Mouse (Mus musculus): ENCODE measurements at regions not wholly inside any gene's neighbourhood (a gene's known extent, or its start where the extent isn't known, plus 50 kb on each side); places are given as distances from the start of the nearest gene placed in this dataset.

DNA sequence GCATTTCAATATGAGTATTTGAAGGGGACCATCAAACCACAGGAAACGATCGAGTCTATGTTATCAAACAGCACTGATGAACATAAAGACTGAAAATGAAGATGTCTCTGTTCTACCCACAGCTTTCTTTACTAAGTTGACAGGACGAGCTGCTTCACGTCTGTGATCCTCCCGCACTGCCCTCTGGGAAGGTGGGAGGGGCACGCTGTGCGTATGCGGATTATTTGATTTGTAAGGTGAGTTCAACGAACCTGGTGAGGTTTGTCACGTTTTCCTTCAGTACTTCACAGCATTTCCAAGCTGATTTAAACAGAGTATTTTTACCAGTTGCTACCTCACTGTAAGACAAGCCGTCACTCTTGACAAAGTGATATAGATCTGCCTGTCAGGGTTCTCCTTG lies 75.9 kb upstream of the Dusp10 start:
- DNase-seq (ENCODE audit: low spot score) (no peak), ATAC-seq (replicated peaks; ENCODE audit: insufficient number of reproducible peaks, low FRiP score, low TSS enrichment, low read depth) (no peak)
- WGBS = 93% methylated on average over 11 of the region's 11 CpGs
- H3K27ac ChIP-seq (replicated peaks; ENCODE audit: low read depth, low read length) = no peak overlapping the region
- H3K9me3 ChIP-seq (replicated peaks; ENCODE audit: control insufficient read depth, low read length) = no peaks in the 10 kb centered on the region
- no peak overlapping the region for H3K4me3 ChIP-seq (ENCODE audit: low read depth, low read length)
- H3K9ac ChIP-seq (replicated peaks; ENCODE audit: low read length) = no peak overlapping the region
- H3K4me2 ChIP-seq (ENCODE audit: low read depth, low read length) = no peak overlapping the region
- H3K27me3 ChIP-seq (ENCODE audit: control insufficient read depth, insufficient read depth, low read length) = no peaks in the 10 kb centered on the region
- no peaks in the 10 kb centered on the region for H3K36me3 ChIP-seq (replicated peaks; ENCODE audit: control insufficient read depth, insufficient read depth, low read depth, low read length)
- no peaks in the 10 kb centered on the region for H3K4me1 ChIP-seq (ENCODE audit: control insufficient read depth, insufficient read depth, low read length)

DNA sequence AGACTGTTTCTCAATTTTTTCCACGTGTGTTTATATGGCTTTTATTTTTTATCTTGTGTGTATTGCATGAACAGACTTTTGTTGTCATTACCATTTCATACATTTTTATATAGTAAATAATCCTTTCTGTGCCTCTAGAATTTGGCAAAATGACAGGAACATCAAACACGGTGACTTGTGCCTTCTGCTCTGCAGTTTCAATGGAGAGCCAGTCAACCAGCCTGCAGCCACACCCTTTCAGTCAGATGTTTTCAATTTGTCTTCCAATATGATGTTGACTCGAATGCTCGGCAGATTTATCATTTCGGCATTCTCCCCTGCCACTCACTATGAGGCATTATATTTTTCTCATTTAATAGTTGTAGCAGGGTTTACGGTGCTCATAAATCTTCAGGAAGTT lies 74.7 kb upstream of the Dusp10 start:
- H3K4me3 ChIP-seq (ENCODE audit: low read depth, low read length) = no peak overlapping the region
- no peaks in the 10 kb centered on the region for H3K27me3 ChIP-seq (ENCODE audit: control insufficient read depth, insufficient read depth, low read length)
- no peak for DNase-seq (ENCODE audit: low spot score)
- 74% methylated on average over 6 of the region's 6 CpGs for WGBS
- H3K36me3 ChIP-seq (replicated peaks; ENCODE audit: control insufficient read depth, insufficient read depth, low read depth, low read length) = no peaks in the 10 kb centered on the region
- ATAC-seq (replicated peaks; ENCODE audit: insufficient number of reproducible peaks, low FRiP score, low TSS enrichment, low read depth) = no peak
- no peak overlapping the region for H3K4me2 ChIP-seq (ENCODE audit: low read depth, low read length)
- no peaks in the 10 kb centered on the region for H3K4me1 ChIP-seq (ENCODE audit: control insufficient read depth, insufficient read depth, low read length)
- H3K9ac ChIP-seq (replicated peaks; ENCODE audit: low read length) = no peak overlapping the region
- H3K9me3 ChIP-seq (replicated peaks; ENCODE audit: control insufficient read depth, low read length) = no peaks in the 10 kb centered on the region
- no peak overlapping the region for H3K27ac ChIP-seq (replicated peaks; ENCODE audit: low read depth, low read length)

DNA sequence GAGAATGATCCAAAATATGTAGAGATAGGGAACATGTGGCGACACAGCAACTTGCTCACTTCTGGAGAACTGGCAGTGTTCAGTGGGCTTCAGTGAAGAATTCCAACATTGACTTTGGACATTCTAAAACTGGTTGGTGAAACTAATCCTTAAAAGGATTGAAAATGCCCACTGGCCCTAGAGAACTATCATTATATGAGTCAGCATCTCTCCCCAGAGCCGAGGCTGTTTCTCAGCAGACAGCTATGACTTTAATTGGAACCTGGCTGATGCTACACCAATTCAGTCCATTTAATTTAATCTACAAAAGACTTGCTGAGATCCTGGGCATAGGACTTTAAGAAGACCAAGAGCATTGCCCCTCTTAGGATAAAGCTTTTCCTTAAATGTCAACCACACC lies 72.4 kb upstream of the Dusp10 start:
- Histone ChIP-seq H3K27ac (replicated peaks; ENCODE audit: low read depth, low read length) (no peak overlapping the region), H3K9ac (replicated peaks; ENCODE audit: low read length) (no peak overlapping the region)

DNA sequence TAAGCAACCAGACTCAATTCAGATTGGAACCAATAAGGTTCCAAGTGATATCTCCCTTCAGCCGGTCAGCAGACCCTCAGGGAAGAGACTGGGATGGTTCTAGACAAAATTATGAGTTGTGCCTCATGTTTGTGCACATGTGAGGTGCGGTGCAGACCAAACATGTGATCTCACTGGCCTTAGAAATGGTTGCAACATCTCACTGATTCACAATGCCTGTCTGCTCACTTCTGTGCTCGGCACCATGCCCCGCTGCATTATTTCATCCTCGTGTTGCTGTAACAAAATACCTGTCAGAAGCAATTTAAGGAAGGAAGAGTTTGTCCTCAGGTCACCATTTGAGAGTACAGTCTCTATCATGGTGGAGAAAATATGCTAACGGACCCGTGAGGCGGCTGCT lies 66.9 kb upstream of the Dusp10 start:
- no peak for ATAC-seq (replicated peaks; ENCODE audit: insufficient number of reproducible peaks, low FRiP score, low TSS enrichment, low read depth)
- no peak overlapping the region for H3K4me3 ChIP-seq (ENCODE audit: low read depth, low read length)
- no peak overlapping the region for H3K27ac ChIP-seq (replicated peaks; ENCODE audit: low read depth, low read length)
- no peaks in the 10 kb centered on the region for H3K27me3 ChIP-seq (ENCODE audit: control insufficient read depth, insufficient read depth, low read length)
- no peak overlapping the region for H3K4me2 ChIP-seq (ENCODE audit: low read depth, low read length)
- DNase-seq (ENCODE audit: low spot score) = no peak
- H3K4me1 ChIP-seq (ENCODE audit: control insufficient read depth, insufficient read depth, low read length) = no peaks in the 10 kb centered on the region
- WGBS = 89% methylated on average over 8 of the region's 8 CpGs
- no peaks in the 10 kb centered on the region for H3K36me3 ChIP-seq (replicated peaks; ENCODE audit: control insufficient read depth, insufficient read depth, low read depth, low read length)
- H3K9ac ChIP-seq (replicated peaks; ENCODE audit: low read length) = no peak overlapping the region
- no peaks in the 10 kb centered on the region for H3K9me3 ChIP-seq (replicated peaks; ENCODE audit: control insufficient read depth, low read length)

More for the DNA sequence above, 72.4 kb upstream of the Dusp10 start:
- no peaks in the 10 kb centered on the region for H3K9me3 ChIP-seq (replicated peaks; ENCODE audit: control insufficient read depth, low read length)
- no peak overlapping the region for H3K4me2 ChIP-seq (ENCODE audit: low read depth, low read length)
- H3K4me3 ChIP-seq (ENCODE audit: low read depth, low read length) = no peak overlapping the region
- no peaks in the 10 kb centered on the region for H3K27me3 ChIP-seq (ENCODE audit: control insufficient read depth, insufficient read depth, low read length)
- ATAC-seq (replicated peaks; ENCODE audit: insufficient number of reproducible peaks, low FRiP score, low TSS enrichment, low read depth) (no peak), DNase-seq (ENCODE audit: low spot score) (no peak)
- no peaks in the 10 kb centered on the region for H3K36me3 ChIP-seq (replicated peaks; ENCODE audit: control insufficient read depth, insufficient read depth, low read depth, low read length)
- WGBS = 85% methylated on average over 2 of the region's 2 CpGs
- no peaks in the 10 kb centered on the region for H3K4me1 ChIP-seq (ENCODE audit: control insufficient read depth, insufficient read depth, low read length)

DNA sequence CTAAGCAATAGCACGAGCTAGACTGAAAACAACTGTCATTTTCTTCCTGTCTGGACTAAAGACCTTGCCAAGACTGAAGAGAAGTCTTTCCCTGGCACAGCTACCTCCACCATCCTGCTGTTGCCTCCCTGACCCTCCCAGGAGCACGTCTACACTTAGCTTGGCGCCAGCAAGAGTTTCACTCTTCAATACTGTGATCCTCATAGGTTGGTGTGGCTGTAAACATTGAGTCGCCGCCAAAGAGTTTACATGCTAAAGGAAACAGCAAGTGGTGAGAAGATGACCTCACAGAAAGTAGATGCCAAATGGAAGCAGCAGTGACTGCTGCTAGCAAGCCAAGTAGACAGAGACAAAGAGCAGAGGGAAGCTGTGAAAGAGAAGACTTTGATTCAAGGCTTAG lies 66.0 kb upstream of the Dusp10 start:
- H3K4me2 ChIP-seq (ENCODE audit: low read depth, low read length) = no peak overlapping the region
- no peak overlapping the region for H3K27ac ChIP-seq (replicated peaks; ENCODE audit: low read depth, low read length)
- DNase-seq (ENCODE audit: low spot score) (no peak), ATAC-seq (replicated peaks; ENCODE audit: insufficient number of reproducible peaks, low FRiP score, low TSS enrichment, low read depth) (no peak)
- H3K4me1 ChIP-seq (ENCODE audit: control insufficient read depth, insufficient read depth, low read length) = no peaks in the 10 kb centered on the region
- 78% methylated on average over 5 of the region's 5 CpGs for WGBS
- no peak overlapping the region for H3K9ac ChIP-seq (replicated peaks; ENCODE audit: low read length)
- no peak overlapping the region for H3K4me3 ChIP-seq (ENCODE audit: low read depth, low read length)
- no peaks in the 10 kb centered on the region for H3K27me3 ChIP-seq (ENCODE audit: control insufficient read depth, insufficient read depth, low read length)
- no peaks in the 10 kb centered on the region for H3K36me3 ChIP-seq (replicated peaks; ENCODE audit: control insufficient read depth, insufficient read depth, low read depth, low read length)
- H3K9me3 ChIP-seq (replicated peaks; ENCODE audit: control insufficient read depth, low read length) = no peaks in the 10 kb centered on the region

DNA sequence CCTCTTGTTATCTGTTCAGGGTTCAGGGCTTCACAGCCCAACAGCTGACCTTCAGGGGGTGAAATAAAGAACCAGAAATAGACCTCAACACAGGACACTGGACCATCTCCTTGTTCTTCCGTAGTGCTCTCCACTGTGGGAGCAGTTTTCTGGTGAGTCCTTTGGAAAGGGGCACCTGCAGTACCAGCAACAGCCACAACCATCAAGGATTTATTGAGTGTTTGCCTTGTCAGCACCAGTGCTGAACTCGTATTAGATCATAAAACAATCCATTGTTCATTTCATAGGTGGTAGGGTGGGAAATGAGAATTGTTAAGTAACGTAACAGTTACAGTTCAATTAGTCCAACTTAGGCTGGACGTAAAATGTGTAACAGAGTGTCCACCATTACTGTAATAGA lies 63.9 kb upstream of the Dusp10 start:
- 84% methylated on average over 4 of the region's 4 CpGs for WGBS
- Histone ChIP-seq H3K9ac (replicated peaks; ENCODE audit: low read length) (no peak overlapping the region), H3K9me3 (replicated peaks; ENCODE audit: control insufficient read depth, low read length) (no peaks in the 10 kb centered on the region), H3K36me3 (replicated peaks; ENCODE audit: control insufficient read depth, insufficient read depth, low read depth, low read length) (no peaks in the 10 kb centered on the region), H3K4me3 (ENCODE audit: low read depth, low read length) (no peak overlapping the region), H3K27me3 (ENCODE audit: control insufficient read depth, insufficient read depth, low read length) (no peaks in the 10 kb centered on the region), H3K4me1 (ENCODE audit: control insufficient read depth, insufficient read depth, low read length) (no peaks in the 10 kb centered on the region), H3K27ac (replicated peaks; ENCODE audit: low read depth, low read length) (no peak overlapping the region), H3K4me2 (ENCODE audit: low read depth, low read length) (no peak overlapping the region)
- DNase-seq (ENCODE audit: low spot score) = no peak
- ATAC-seq (replicated peaks; ENCODE audit: insufficient number of reproducible peaks, low FRiP score, low TSS enrichment, low read depth) = no peak

DNA sequence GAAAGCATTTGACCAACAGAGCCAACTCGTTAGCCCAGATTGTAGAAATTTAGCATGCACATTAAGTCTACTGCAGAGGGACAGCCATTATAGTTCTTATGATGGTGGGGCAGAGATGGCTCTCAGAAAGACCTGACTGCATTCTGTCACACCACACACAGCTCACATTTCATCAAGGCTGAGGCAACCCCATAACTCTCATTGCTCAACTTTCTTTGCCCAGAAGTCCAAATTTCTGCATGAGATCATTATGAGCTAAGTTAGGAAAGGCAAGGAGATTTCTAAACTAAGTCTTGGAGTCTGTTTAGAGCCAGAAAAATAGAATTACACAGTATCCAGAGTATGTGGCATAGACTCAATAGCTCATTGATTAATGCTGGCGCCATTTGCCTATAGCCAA lies 59.0 kb upstream of the Dusp10 start:
- Histone ChIP-seq H3K9me3 (replicated peaks; ENCODE audit: control insufficient read depth, low read length) (no peaks in the 10 kb centered on the region), H3K9ac (replicated peaks; ENCODE audit: low read length) (no peak overlapping the region), H3K27me3 (ENCODE audit: control insufficient read depth, insufficient read depth, low read length) (no peaks in the 10 kb centered on the region), H3K4me2 (ENCODE audit: low read depth, low read length) (no peak overlapping the region), H3K4me1 (ENCODE audit: control insufficient read depth, insufficient read depth, low read length) (no peaks in the 10 kb centered on the region), H3K27ac (replicated peaks; ENCODE audit: low read depth, low read length) (no peak overlapping the region), H3K4me3 (ENCODE audit: low read depth, low read length) (no peak overlapping the region), H3K36me3 (replicated peaks; ENCODE audit: control insufficient read depth, insufficient read depth, low read depth, low read length) (no peaks in the 10 kb centered on the region)
- ATAC-seq (replicated peaks; ENCODE audit: insufficient number of reproducible peaks, low FRiP score, low TSS enrichment, low read depth) (no peak), DNase-seq (ENCODE audit: low spot score) (no peak)
- 88% methylated on average over 2 of the region's 2 CpGs for WGBS

DNA sequence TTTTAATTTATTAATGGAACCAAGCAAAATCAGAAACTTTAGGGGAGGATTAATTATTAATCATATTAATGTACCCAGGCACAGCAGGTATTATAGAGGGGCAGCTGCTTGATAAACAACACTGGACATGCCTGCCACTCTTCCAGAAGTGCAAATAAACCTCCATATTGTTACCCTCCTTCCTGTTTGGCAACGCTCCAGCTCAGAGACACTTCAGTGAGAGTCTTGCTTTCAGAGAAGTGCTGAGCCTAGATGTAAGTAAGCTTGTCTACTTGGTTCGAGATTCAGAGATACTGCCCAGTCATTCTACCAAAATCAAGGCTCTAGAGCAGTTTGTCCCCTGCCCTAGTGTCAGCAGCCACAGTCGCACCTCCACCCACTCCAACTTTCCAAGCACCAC lies 56.7 kb upstream of the Dusp10 start:
- Histone ChIP-seq H3K4me2 (ENCODE audit: low read depth, low read length) (no peak overlapping the region), H3K4me1 (ENCODE audit: control insufficient read depth, insufficient read depth, low read length) (no peaks in the 10 kb centered on the region), H3K27ac (replicated peaks; ENCODE audit: low read depth, low read length) (no peak overlapping the region), H3K4me3 (ENCODE audit: low read depth, low read length) (no peak overlapping the region), H3K36me3 (replicated peaks; ENCODE audit: control insufficient read depth, insufficient read depth, low read depth, low read length) (no peaks in the 10 kb centered on the region), H3K9ac (replicated peaks; ENCODE audit: low read length) (no peak overlapping the region), H3K27me3 (ENCODE audit: control insufficient read depth, insufficient read depth, low read length) (no peaks in the 10 kb centered on the region), H3K9me3 (replicated peaks; ENCODE audit: control insufficient read depth, low read length) (no peaks in the 10 kb centered on the region)
- DNase-seq (ENCODE audit: low spot score) = no peak
- WGBS = 82% methylated on average over 3 of the region's 3 CpGs
- no peak for ATAC-seq (replicated peaks; ENCODE audit: insufficient number of reproducible peaks, low FRiP score, low TSS enrichment, low read depth)

DNA sequence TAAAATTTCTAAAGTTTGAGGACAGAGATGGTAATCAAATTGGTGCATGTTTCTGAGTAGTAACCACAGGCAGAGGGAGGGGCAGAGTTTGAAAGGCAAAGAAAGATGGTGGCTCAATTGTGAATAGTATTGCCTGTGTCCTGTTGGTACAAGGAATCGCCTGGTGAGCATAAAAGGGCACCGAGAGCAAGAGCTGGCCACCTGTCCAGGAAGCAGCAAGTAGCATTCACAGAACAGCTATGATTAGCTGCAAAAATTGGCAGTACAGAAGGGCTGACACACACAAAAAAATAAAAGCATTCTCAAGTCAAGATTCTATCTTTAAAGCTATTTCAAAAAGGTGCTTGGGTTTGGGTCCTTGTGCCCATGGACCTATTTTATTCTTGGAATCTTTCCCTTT lies 51.7 kb upstream of the Dusp10 start:
- WGBS = 86% methylated on average over 2 of the region's 2 CpGs
- DNase-seq (ENCODE audit: low spot score) (no peak), ATAC-seq (replicated peaks; ENCODE audit: insufficient number of reproducible peaks, low FRiP score, low TSS enrichment, low read depth) (no peak)
- H3K27me3 ChIP-seq (ENCODE audit: control insufficient read depth, insufficient read depth, low read length) = no peaks in the 10 kb centered on the region
- no peaks in the 10 kb centered on the region for H3K4me1 ChIP-seq (ENCODE audit: control insufficient read depth, insufficient read depth, low read length)
- H3K9me3 ChIP-seq (replicated peaks; ENCODE audit: control insufficient read depth, low read length) = no peaks in the 10 kb centered on the region
- H3K4me2 ChIP-seq (ENCODE audit: low read depth, low read length) = no peak overlapping the region
- H3K9ac ChIP-seq (replicated peaks; ENCODE audit: low read length) = no peak overlapping the region
- H3K27ac ChIP-seq (replicated peaks; ENCODE audit: low read depth, low read length) = no peak overlapping the region
- no peaks in the 10 kb centered on the region for H3K36me3 ChIP-seq (replicated peaks; ENCODE audit: control insufficient read depth, insufficient read depth, low read depth, low read length)
- H3K4me3 ChIP-seq (ENCODE audit: low read depth, low read length) = no peak overlapping the region

Data from embryonic facial prominence, embryonic 11.5 days (tissue).